Mouse (Mus musculus) left cerebral cortex, postnatal 14 days (tissue): Measurements from ENCODE around the gene Grip1. TPM values are rescaled to one million over a fixed set of nuclear protein-coding genes. Genes with fewer than 3 reads are reported as not detected.

Source experiments
- DNase-seq, 2 experiments: peaks; one replicate each; pipeline ENCODE4 v3.0.0; 2021 to 2022; ENCODE audit warnings: low spot score in 2 of 2, mixed read lengths in 1 of 2
- intact Hi-C: fragments of 180-260 bp; cut with DNase I; formaldehyde crosslinking; loops from one replicate; pipeline ENCODE4 v1.15.1; 2025
- total RNA-seq, 2 experiments: library from RNA; stranded (reverse); gene quantifications; 2 replicates each; pipeline ENCODE4 v1.2.3; 2021

Gene Grip1
- total RNA-seq, 2 experiments from 2014 or later, result 31.4 to 31.8 TPM

- intact Hi-C loops, result loop anchor here (10.0 kb wide), 1 partner anchor 386 kb away; the partner anchor contains the start of gene Cand1
- DNase-seq, result no peak
Measured at GRCm38 (mm10) chr10:119630401-119630800, 176.8 kb downstream of the Grip1 start.

DNA sequence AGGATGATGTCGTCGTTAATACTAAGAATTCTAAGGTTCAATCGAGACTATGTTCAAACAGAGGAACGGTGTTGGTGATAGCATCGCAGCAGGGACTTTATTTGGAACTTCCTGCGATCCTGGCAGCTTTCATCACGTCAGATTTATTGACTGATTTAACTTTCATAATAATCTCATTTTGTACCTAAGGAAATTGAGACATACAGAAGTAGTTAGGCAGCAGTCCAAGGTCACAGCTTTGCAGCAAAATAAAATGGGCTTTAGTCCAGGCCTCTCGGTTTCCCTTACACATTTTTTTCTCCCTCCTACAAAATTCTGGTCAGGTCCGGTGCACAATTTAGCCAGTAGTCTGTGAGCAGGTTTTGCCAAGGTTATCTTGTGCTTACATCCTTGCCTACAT, 178.3 kb downstream of the Grip1 start:
- DNase-seq, result no peak
- intact Hi-C loops, result loop anchor here (10.0 kb wide), 1 partner anchor 387 kb away; the partner anchor contains the start of gene Cand1

DNA sequence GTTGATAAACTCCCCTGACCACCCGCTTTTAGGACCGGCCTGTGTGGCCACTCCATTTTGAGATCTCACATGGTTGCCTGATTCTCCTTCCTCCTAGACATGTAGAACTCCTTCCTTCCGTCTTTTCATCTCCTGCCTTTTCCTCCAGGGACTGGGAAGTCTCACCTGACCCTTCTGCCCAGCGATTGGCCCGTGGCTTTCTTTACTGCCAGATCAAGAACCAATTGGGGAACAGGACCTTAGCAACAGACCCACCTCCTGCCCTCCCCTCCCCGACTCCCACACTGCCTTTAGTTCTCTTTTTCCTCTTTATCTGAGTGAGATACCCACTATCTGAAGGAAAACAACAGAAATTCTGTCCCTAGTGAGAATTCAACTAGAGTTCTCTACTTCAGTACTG, 180.9 kb downstream of the Grip1 start:
- intact Hi-C loops, result loop anchor here (10.0 kb wide), 1 partner anchor 390 kb away; the partner anchor contains the start of gene Cand1
- no peak for DNase-seq

DNA sequence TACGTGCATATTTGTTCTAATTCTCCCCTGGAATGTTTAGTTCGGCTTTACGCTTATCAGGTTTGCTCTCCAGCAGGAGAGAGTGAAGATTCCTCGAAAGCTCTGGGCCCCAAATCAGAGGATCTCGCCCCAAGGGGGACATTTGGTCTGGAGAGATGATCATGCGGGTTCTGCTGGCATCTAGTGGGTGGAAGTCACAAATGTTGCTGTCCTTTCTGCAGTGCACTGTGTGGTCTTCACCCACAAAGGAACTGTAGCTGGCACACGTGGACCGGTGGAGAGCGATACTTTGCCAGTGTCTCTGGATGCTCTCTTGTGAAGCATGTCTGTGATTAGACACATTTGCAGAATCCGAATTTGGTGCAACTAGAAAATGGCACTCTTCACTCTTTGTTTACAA, 186.9 kb downstream of the Grip1 start:
- intact Hi-C loops, result loop anchor here (5.0 to 10.0 kb wide), 2 partner anchors 186 to 343 kb away; partner anchors contain the start of gene Grip1
- peak; percentile 15 to 26 for DNase-seq

DNA sequence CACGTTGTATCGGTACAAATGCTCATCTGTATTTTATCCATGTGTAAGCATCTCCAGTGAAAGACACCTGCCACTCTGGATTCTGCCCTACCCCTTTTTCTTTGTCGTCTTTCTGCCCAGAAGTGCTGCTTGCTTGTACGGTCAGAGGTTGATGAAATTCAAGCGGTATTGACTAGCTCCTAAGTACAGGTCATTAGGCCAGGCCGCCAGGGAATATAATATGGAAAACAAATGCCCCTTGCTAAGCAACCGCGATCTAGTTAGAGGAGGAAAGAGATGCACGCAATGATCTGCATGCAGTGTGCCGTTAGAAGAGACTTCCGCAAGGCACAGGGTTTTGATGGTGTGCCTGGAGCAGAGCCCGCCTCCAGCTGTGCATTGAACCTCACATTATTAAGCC, 187.4 kb downstream of the Grip1 start:
- intact Hi-C loops, result loop anchor here (5.0 to 10.0 kb wide), 2 partner anchors 186 to 344 kb away; partner anchors contain the start of gene Grip1
- no peak for DNase-seq

DNA sequence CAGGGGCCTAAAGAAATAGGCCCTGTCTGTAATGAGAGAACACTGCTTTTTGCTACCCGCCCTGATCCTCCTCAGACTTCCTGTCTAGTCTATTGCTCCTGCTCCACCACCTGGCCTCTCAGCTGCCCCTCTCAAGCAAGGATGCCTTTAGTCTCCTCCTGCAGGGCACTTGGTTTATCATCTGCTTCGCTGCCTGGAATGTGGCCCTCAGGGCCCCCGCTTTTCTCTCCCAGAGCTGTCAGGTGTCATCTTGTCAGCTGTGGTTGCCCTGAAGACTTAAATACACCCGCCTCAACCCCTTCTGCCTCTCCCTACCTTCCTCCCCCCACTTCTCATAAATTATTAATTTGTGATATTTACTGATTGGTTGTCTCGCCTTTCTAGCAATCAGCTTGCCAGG, 190.7 kb downstream of the Grip1 start:
- no peak for DNase-seq
- intact Hi-C loops, result loop anchor here (5.0 to 10.0 kb wide), 2 partner anchors 189 to 347 kb away; partner anchors contain the start of gene Grip1

- intact Hi-C loops, result loop anchor here (5.0 to 10.0 kb wide), 3 partner anchors 131 to 481 kb away; partner anchors contain the start of gene Grip1
Measured at GRCm38 (mm10) chr10:119646500-119647439, 193.1 kb downstream of the Grip1 start.

GRCm38 (mm10) chr10:119660677-119661353, 207.2 kb downstream of the Grip1 start:
- DNase-seq, result no peak
- intact Hi-C loops, result no loop called here

More at GRCm38 (mm10) chr10:119646500-119647439, 193.1 kb downstream of the Grip1 start:
- peak; percentile 62 to 80 for DNase-seq

DNA sequence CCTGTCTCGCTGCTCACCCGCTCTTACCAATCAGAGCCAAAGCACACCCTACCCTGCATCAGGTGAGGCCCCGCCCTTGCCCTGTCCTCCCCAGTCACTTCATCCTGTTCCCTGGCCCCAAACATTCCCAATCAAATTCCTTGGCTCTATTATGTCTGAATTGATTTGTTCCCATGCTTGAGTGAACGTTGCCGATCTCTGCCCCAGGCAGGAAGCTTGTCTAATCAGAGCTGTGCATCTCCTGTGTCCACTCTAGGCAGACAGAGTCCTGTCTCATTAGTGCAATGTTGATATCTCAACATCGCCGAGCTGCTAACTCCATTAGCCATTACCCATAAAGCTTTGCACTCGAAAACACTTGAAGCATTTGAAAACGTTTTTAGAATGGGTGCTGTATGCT, 210.0 kb downstream of the Grip1 start:
- intact Hi-C loops, result no loop called here
- DNase-seq, result no peak

DNA sequence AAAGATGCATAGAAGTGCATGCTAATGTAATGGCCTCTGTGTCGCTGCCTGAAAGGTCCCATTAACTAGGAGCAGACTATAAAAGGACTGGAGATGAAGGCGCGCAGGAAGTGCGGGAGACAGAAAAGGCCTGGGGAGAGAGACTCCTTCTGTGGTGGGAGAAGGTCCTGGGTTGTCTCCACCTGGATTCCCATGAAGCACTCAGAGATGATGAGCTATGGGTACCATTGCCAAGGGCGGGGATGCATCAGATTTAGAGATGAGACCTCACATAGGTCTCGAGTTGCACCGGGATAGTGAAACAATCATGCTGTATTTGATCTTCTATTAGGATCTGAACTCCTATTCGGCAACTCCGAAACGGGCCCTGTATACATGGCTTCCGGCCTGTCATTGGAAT, 212.8 kb downstream of the Grip1 start:
- DNase-seq, result no peak
- intact Hi-C loops, result no loop called here

DNA sequence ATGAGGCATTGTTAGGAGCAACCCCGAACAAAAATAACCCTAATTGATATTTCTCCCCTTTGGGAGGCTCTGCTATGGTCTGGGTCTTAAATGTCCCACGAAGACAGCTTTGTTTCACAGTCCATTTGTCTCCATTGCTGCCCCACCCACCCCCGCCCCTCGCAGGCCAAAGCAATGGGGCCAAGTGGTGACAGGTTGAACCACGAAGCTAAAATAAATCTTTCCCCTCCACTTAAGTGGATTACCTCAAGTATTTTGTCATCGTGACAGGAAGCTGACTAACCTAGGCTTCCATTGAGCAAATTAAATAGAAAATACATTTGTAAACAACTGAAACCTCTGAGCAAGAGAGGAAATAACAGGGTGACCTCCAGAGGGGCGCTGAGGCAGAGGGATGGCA, 216.8 kb downstream of the Grip1 start:
- DNase-seq, result no peak
- intact Hi-C loops, result no loop called here

DNA sequence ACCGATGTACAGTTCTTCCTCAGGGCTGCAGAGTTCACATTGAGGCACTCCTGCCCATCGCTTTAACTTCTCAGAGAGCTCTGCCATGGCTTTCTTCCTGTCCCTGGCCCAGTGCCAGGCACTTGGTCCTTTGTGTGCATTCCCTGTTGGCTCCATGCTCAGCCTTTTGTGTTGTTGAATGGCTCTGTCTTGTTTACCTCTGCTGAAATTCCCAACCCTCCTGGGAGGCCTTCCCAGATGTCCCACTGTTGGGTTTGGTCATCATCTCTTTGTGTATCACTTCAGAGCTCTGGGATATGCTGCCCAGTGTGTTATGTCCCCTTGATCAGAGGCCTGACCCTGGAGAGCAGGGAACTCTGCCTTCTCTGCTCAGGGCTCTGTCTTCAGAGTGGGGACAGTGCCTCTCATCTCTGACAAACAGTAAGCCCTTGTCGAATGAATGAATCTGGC, 230.8 kb downstream of the Grip1 start:
- no peak for DNase-seq
- intact Hi-C loops, result no loop called here

DNA sequence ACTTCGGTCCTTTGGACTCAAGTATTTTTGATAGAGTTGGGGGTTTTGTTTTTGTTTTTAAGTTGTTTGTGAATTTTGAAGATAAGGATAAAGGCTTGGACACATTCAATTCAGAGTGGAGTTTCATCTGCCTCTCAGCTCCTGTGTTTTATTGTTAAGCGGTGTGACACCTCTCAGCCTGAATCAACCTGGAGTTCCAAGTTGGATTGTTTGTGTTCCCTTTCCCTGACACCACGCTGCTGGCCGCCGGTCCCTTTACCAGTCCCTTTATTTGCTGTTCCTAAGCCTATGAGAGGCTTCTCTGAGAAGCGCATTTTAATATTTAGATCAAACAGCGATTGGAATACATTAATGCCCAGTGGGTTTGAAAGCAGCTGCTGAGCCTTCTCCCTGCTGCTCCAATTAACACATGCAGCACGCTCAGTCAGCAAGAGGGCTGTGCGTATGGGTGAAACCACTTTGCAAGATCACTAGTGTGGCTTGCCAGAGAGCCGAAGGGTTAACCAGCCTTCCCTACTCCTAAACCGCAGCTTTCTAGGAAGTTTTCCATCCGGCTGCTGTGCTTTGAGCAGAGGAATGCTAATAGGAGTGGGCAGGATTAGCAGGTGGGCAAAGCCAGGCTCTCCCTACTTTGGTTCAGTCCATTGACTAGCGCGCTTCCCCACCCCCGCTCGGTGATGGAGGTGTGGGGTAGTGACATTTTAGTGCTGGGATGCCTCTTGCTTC, 237.9 kb downstream of the Grip1 start:
- intact Hi-C loops, result no loop called here
- DNase-seq, result peak; percentile 41 to 51

GRCm38 (mm10) chr10:119692284-119692890, 238.8 kb downstream of the Grip1 start:
- intact Hi-C loops, result no loop called here
- no peak for DNase-seq

DNA sequence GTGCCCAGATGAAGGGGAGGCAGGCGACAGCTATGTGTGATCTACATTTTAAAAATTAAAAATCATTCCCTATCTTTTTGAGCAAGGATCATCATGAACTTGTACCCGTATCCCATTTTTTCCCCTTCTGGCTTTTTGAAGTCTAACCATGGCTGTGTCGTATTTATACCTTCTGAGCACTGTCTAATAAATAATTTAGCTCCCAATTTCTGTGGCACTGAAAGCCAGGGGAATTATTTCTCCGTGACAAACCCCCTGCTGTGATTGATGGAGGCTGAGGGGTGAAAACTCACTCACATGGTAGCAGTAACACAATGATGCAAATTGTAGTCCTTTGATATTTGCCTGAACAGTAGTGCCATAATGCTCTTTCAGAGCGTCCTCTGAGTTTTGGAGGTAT, 239.8 kb downstream of the Grip1 start:
- intact Hi-C loops, result no loop called here
- DNase-seq, result no peak

DNA sequence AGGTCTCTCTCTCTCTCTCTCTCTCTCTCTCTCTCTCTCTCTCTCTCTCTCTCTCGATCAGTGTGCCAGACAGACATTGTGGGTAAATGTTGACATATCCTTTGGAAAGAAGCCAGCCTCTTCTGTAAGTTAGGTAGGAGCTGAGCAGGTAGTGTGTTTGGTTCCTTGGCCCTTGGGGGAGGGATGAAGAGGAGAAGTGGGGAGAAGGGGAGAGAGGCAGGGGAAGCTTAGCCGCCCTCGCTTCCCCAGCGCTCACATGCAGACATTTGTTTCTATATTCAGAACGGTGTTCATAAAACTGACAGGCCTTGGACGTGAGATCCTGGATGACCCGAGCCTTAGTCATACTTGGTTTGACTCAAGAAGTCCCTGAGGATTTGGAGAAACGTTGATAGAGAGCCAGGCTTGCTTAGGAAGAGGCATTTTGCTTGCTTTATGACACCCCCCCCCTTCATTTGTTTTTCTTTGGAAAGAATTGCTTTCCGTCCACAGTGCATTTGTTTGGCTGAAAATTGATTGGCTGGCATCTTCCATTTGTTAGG, 243.7 kb downstream of the Grip1 start:
- intact Hi-C loops, result no loop called here
- no peak for DNase-seq

DNA sequence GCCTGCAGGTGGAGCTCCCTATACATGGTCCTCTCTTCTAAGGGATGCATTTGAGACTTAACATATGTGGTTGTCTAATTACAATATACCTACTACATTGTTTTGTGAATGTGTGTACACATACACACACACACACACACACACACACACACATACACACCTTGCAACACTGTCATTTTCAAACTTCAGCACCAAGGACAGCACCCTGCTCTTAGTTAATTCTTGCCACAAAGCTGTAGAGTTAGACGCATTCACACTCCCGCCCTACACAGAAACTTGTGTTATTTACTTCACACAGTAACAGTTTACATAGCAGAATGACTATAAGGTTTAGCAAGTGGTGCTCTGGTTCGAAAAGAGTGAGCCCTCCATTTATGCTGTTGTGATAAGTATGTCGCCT, 251.7 kb downstream of the Grip1 start:
- intact Hi-C loops, result no loop called here
- no peak for DNase-seq

DNA sequence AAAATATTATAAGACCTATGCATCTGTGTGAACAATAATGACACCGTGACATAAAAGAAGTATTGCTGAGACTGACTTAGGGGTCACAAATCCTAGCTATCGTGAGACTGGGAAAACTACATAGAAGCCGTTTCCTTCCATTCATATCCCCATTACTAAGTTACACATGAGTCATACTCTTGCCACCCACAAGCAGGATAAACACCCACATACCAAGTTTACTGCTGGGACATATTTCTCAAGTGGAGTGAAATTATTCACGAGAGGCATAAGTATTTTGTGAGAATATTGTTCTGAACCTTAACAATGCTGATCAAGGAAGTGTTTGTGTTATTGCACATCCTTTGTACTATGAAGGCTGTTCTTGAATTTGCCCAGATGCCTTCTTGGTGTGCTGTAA, 252.7 kb downstream of the Grip1 start:
- DNase-seq, result peak in 1 of 2 experiments; percentile 30
- intact Hi-C loops, result no loop called here

GRCm38 (mm10) chr10:119706983-119707382, 253.4 kb downstream of the Grip1 start:
- no peak for DNase-seq
- intact Hi-C loops, result no loop called here
